Mouse (Mus musculus) layer of hippocampus, adult 9-11 months (tissue): ENCODE results near the gene Eri2.

Experiments used
- DNase-seq: peaks from one replicate; pipeline ENCODE4 v3.0.0; 2022

The Eri2 gene

GRCm38 (mm10) chr7:119793586-119794250, at the start of gene Eri2, which contains the start of gene Rexo5:
TSS of gene Eri2 (minus strand) at chr7:119794058.
TSS of gene Rexo5 (plus strand) at chr7:119794006.
- DNase-seq, result peak; percentile 63

- DNase-seq, result no peak
These were observed 48.1 kb upstream of the Eri2 start for GRCm38 (mm10) chr7:119841820-119842449.

GRCm38 (mm10) chr7:119835996-119836777, 42.3 kb upstream of the Eri2 start:
- DNase-seq, result no peak

GRCm38 (mm10) chr7:119835371-119835770, 41.5 kb upstream of the Eri2 start:
- no peak for DNase-seq

- no peak for DNase-seq
These were observed 14.9 kb upstream of the Eri2 start for GRCm38 (mm10) chr7:119808723-119809122.

- DNase-seq, result no peak
These were observed 13.5 kb upstream of the Eri2 start for GRCm38 (mm10) chr7:119807396-119807795.

GRCm38 (mm10) chr7:119800991-119801390, 7.1 kb upstream of the Eri2 start:
- DNase-seq, result no peak

- no peak for DNase-seq
These were observed 6.6 kb upstream of the Eri2 start for GRCm38 (mm10) chr7:119800488-119800887.

GRCm38 (mm10) chr7:119795311-119795710, 1.5 kb upstream of the Eri2 start:
- no peak for DNase-seq

- DNase-seq, result no peak
These were observed 387 bp upstream of the Eri2 start for GRCm38 (mm10) chr7:119794251-119794638.

GRCm38 (mm10) chr7:119789024-119789423, 4.8 kb downstream of the Eri2 start:
- DNase-seq, result no peak

GRCm38 (mm10) chr7:119784908-119785307, 8.9 kb downstream of the Eri2 start:
- no peak for DNase-seq

GRCm38 (mm10) chr7:119783453-119783852, 10.4 kb downstream of the Eri2 start:
- DNase-seq, result no peak

- no peak for DNase-seq
These were observed 24.0 kb downstream of the Eri2 start for GRCm38 (mm10) chr7:119769895-119770294.

- no peak for DNase-seq
These were observed 26.9 kb downstream of the Eri2 start for GRCm38 (mm10) chr7:119766996-119767395.

- no peak for DNase-seq
These were observed 29.5 kb downstream of the Eri2 start for GRCm38 (mm10) chr7:119764377-119764776.

- no peak for DNase-seq
These were observed 31.6 kb downstream of the Eri2 start for GRCm38 (mm10) chr7:119762166-119762697.

- no peak for DNase-seq
These were observed 33.3 kb downstream of the Eri2 start, which contains the start of gene Acsm3 for GRCm38 (mm10) chr7:119760527-119760951. TSS of gene Acsm3 (plus strand) at chr7:119760923.

- DNase-seq, result no peak
These were observed 40.2 kb downstream of the Eri2 start for GRCm38 (mm10) chr7:119753696-119754095.

- DNase-seq, result no peak
These were observed 43.9 kb downstream of the Eri2 start for GRCm38 (mm10) chr7:119749942-119750341.

GRCm38 (mm10) chr7:119748761-119749160, 45.1 kb downstream of the Eri2 start:
- no peak for DNase-seq

GRCm38 (mm10) chr7:119745869-119746268, 48.0 kb downstream of the Eri2 start:
- no peak for DNase-seq

- DNase-seq, result no peak
These were observed 49.5 kb downstream of the Eri2 start for GRCm38 (mm10) chr7:119744321-119744720.
